Mouse (Mus musculus) embryonic facial prominence, embryonic 13.5 days (tissue): ENCODE data around the gene Il1rn. TPM values are rescaled to one million over a fixed set of nuclear protein-coding genes. Genes with fewer than 3 reads are reported as not detected.

ENCODE experiments used
- polyA plus RNA-seq: library from polyadenylated mRNA; unstranded; fragments of >200 nt; fragmentation: Nextera tagmentation; extraction: Ambion mirVana; gene quantifications from 2 replicates; pipeline ENCODE4 v1.2.1, GENCODE M21; 2015

Il1rn gene
- polyA plus RNA-seq, 1 experiment from 2014 or later: 1.4 TPM

Other genes starting within 250 kb of the Il1rn start
- gene Tbpl2, start 240.3 kb upstream of the Il1rn start, polyA plus RNA-seq: not detected in 2 replicates
- not detected in 2 replicates for gene Il1f8, start 183.7 kb upstream of the Il1rn start, polyA plus RNA-seq
- not detected in 2 replicates for gene Il1f9, start 150.4 kb upstream of the Il1rn start, polyA plus RNA-seq
- gene Il1f6, start 121.4 kb upstream of the Il1rn start, polyA plus RNA-seq: not detected in 2 replicates
- 1.9 TPM in 2 replicates for gene Il1f5, start 59.9 kb upstream of the Il1rn start, polyA plus RNA-seq
- gene Il1f10, start 45.7 kb upstream of the Il1rn start, polyA plus RNA-seq: not detected in 2 replicates
- gene Psd4, start 30.7 kb downstream of the Il1rn start, polyA plus RNA-seq: 1.1 and 2.5 TPM in 2 replicates
- gene Pax8, start 138.7 kb downstream of the Il1rn start, polyA plus RNA-seq: 0.34 TPM in 1 of 2 replicates, not detected in the other